Mouse (Mus musculus) thymus, postnatal 4 days (tissue): ENCODE data around the gene Epha6.
A peak's percentile ranks its signal among the peaks of the same experiment; 100 is the strongest.

Experiments
- DNase-seq: peaks from one replicate; pipeline ENCODE4 v3.0.0; 2021

Gene Epha6

DNA sequence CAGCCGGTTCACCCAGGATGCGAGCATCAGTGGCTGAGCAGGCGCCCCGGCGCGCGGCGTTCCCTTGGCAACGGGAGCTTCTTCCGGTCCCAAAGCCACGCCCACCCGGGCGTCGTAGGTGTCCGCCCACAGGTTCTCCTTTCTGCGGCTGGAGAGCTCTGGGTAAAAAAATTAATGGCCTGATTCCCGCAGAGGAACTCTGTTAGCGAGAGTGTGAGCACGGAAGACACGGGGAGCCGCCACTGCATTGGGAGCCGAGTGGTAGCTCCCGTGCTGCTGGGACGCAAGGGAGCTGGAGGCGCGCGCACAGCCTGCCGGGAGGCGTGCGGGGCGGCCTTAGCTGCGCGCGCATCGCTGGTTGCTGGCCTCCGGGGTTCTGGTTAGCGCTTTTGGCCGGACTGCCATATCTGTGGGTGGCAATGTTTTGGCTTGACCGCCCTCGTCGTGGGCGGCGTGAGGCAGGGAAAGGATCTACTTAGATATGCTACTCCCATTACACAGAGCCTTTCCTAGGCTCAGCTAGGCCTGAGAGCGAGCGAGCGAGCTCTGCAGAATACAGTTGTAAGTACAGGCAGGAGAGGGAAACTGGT, 966.1 kb downstream of the Epha6 start, which contains the start of gene Arl6:
Gene Arl6 (minus strand): TSS at position 290 of the 590 bp plus-strand sequence.
- peak; percentile 96 for DNase-seq

DNA sequence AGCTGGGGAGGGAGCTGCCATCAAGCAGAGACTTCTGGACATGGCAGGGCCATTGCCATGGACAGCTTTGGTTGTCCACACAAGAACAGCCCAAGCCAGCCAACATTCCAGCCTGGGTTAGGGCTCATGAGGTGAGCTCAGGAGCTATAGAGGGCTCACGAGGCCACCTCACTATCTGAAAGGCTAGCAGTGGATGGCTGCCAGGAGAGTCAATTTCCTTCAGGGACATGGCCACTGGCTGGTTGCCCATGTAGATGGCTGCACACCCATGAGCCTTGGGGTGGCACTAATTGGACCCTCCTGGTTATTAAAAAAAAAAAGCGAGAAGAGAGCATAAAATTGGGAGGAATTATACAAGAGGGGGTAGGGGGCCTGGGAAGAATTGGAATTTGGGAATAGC, 970.7 kb downstream of the Epha6 start:
- DNase-seq = no peak

DNA sequence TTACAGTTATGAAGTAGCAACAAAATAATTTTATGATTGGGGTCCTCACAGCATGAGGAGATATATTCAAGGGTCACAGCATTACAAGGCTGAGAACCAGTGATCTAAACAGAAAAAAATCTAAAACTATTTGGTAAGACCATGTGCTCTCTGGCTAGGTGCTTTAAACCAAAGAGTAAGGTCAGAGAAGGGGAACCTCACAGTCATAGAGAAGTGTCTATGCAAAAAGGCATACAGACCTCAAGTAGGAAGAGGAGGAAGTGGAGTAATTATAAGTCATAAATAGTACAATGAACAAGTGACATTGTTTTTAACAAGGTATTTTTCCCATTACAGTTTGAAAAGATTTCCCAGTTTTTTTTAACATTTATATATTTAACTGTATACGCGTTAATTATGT, 983.8 kb downstream of the Epha6 start:
- no peak for DNase-seq

DNA sequence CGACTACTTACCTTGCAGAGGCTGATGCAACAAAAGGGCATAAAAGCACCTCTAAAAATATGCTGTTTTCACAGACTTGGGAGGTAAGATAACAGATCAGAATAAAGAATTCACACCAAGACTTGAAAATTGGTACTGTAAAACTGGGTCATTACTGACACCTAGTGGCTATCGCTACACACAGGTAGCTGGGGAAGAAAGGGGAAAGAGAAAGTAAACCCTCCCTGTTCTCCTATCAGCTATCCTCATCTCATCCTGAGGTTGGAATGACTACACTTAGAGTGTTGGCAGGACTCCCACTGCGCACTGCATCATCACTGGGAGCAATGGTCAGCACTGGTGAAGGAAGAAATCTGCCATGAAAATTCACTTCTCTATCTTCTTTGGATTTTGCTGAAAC, 988.2 kb downstream of the Epha6 start:
- peak; percentile 14 for DNase-seq

DNA sequence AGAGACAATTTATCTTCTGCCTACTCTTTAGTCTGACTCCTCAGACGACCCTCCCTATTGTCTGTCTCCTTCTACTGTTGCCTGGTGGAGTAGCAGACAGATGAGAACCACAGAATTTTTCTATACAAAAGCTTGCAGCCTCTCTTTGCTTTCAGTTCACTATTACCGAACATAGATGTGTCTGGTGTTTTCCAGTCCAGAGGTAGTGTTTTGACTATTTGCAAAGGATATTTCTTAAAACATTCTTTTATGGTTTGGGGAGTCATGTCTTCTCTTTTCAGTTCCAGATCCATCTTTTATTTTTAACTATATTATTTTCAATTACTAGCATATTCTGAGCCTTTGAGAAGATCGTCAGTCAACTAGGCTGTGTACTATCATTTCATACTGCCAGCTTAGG, 989.7 kb downstream of the Epha6 start:
- DNase-seq = no peak

DNA sequence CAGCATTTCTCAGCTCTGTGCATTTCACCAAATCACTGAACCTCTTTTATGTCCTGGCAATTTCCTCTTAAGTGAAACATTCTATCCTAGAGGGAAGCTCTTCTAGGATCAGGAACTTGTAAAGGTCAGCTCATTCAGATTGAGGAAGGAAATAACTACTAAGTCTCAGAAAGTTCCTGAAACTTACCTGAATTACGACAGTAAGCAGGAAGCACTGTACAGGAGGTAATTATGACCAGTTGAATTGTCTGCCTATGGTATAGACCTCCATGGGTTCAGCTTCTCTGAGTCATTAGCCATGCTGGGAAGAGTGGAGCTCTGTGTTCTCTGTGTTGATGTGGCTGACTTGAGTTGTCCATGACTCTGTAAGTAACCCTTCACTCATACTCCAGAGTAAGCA, 994.6 kb downstream of the Epha6 start:
- no peak for DNase-seq

DNA sequence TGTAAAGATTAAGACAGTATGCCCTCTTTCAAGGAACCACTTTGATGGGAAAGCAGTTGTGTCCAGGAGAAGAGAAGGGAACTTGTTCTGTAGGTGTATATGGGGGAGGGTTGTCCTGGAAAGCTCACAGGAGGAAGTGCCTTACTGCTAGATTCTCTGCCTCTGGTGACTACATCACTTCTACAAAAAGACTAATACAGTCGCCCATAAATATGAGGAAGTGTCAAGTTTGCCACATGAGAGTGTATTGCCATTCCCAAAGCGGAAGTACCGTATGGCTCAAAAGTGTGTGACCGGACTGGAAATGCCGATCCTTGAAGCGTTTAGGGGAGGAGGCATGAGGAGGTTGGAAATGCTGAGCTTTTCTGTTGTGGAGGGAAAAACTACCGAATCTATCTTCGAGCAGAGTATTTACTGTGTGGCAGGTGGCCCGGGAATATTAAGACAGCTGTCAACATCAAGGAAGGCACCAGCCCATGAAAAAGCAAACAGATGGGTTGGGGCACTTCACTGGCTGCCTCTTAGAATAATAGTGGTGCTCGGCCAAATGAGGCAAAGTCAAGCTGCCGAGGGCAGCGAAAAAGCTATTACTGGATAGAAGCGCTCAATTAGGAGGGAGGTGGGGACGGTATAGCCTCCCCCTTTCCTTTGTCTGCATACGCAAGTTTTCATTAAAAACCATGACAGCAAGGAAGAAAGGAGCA, 1001.1 kb downstream of the Epha6 start:
- DNase-seq = no peak
